Mouse (Mus musculus): Measurements from ENCODE around the gene Derl3. TPM values are rescaled to one million over a fixed set of nuclear protein-coding genes. Genes with fewer than 3 reads are reported as not detected.

Gene Derl3
- total and polyA plus RNA-seq, 3 experiments, result 13.1 to 36.6 (median 36.2) TPM

DNA sequence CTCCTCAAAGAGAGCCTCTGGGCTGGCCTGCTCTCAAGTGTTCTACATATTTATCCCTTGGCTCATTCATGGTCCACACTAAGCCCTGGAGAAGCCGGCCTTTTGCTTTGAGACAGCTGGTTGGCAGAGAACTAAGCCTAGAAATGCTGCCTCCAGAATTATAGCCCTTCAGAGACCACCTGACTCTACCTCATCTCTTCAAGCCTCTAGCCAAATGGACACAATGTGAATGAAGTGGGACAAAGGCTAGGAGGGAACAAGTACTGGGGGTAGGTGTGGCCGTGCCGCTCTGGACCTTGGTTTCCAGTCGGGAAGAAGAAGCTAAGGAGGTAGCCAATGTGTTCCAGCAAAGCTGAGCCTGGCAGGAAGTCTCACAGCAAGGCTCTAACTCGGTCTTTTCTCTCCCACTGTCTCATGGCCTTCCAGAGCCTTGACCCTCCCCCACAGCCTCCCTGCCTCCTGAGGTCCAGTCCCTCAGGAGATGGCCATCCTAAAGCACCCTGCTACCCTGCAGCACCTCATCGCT is 4.9 kb downstream of the Derl3 start:
- DNase-seq (ENCODE audit: extremely low read depth), result no peak
- Histone ChIP-seq H3K9ac (ENCODE audit: insufficient read depth, low read depth) (no peak overlapping the region), H3K9me3 (replicated peaks; ENCODE audit: low read length) (no peaks in the 10 kb centered on the region), H3K27ac (ENCODE audit: insufficient read depth, low read depth) (no peak overlapping the region; the same call in 1 of the 2 replicates), H3K79me2 (replicated peaks; ENCODE audit: control insufficient read depth, extremely low read depth, insufficient read depth, poor library complexity, severe bottlenecking) (no peaks in the 10 kb centered on the region; the same call in 1 of the 2 replicates), H3K36me3 (replicated peaks in 1 of 2; ENCODE audit: control insufficient read depth in 1 of 2, insufficient read depth in 1 of 2, low read length in 1 of 2) (peaks cover 35 to 89% of the 10 kb centered on the region in 2 experiments), H3K27me3 (replicated peaks) (no peaks in the 10 kb centered on the region), H3K4me2 (ENCODE audit: insufficient read depth, low read depth, poor library complexity, severe bottlenecking) (no peak overlapping the region), H3K4me3 (replicated peaks in 1 of 3; ENCODE audit: low read depth in 2 of 3, low read length in 2 of 3, poor library complexity in 1 of 3) (no peak overlapping the region), H3K4me1 (ENCODE audit: control insufficient read depth in 1 of 2, insufficient read depth in 2 of 2) (peaks cover 33 to 62% of the 10 kb centered on the region in 2 experiments)
- dilution Hi-C loops (cut with MboI; ENCODE audit: extremely low pct_ligation_motif_present, extremely low pct_unique_long_range_greater_than_20kb, low sequenced_read_pairs) (no loop called here), in situ Hi-C loops (cut with MboI; ENCODE audit: low pct_ligation_motif_present, low pct_unique_long_range_greater_than_20kb, low sequenced_read_pairs) (loop anchor here (5.0 kb wide), 1 partner anchor 39 kb away; the partner anchor contains the start of gene Mmp11)
- TF ChIP-seq GABPA (IDR thresholded peaks at IDR 0.05; ENCODE audit: insufficient replicate concordance, low read depth, low read length) (no peak), POLR2AphosphoS2 (IDR thresholded peaks at IDR 0.05; ENCODE audit: low read depth, low read length) (peak; percentile 32; the same call in 1 of the 2 replicates), TCF12 (IDR thresholded peaks at IDR 0.05; ENCODE audit: low read depth, low read length) (no peak), SMC3 (IDR thresholded peaks at IDR 0.05; ENCODE audit: low read depth, low read length) (no peak)

DNA sequence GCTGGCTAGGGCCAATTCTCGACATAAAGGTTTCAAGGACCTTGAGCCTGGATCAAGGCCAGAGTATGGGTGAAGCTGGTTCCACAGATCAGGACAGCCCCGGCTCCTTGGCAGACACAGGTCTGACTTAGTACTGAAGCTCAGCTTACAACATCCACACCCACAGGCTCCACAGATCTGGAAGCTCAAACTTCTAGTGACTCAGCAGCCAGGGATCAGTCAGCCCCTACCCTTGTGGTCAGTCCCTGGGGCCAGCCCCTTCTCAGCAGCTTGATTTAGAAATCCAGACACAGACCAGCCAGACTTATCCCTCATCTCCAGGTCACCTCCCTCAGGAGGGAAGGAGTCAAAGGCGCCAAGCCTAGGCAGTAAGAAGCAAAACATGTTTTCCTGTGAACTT is 5.6 kb downstream of the Derl3 start:
- in situ Hi-C loops (cut with MboI; ENCODE audit: low pct_ligation_motif_present, low pct_unique_long_range_greater_than_20kb, low sequenced_read_pairs), result loop anchor here (5.0 kb wide), 1 partner anchor 38 kb away; the partner anchor contains the start of gene Mmp11
- Histone ChIP-seq H3K9me3 (replicated peaks; ENCODE audit: low read length) (no peaks in the 10 kb centered on the region), H3K36me3 (replicated peaks in 1 of 2; ENCODE audit: control insufficient read depth in 1 of 2, insufficient read depth in 1 of 2, low read length in 1 of 2) (peaks cover 42 to 94% of the 10 kb centered on the region in 2 experiments)

DNA sequence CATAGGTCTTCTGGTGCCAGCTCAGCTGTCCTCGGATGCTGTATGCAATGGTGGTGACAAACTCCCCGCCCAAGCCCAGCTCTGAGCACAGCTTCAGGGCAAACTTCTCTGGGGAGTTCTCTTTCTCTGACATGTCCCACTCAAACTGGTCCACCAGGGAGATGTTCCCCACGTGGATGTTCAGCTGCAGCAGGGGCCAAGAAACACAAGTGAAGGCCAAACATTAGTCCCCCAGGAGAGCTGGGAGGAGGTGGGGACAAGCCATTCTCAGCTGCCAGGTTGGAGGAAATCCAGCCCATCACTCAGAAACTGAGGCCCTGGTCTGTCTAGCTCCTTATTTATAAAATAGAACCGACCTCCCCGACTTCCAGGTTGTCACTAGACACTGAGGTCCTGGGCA is 11.2 kb downstream of the Derl3 start:
- Histone ChIP-seq H3K4me3 (replicated peaks in 1 of 3; ENCODE audit: low read depth in 2 of 3, low read length in 2 of 3, poor library complexity in 1 of 3) (no peak overlapping the region), H3K9me3 (replicated peaks; ENCODE audit: low read length) (no peaks in the 10 kb centered on the region), H3K36me3 (replicated peaks in 1 of 2; ENCODE audit: control insufficient read depth in 1 of 2, insufficient read depth in 1 of 2, low read length in 1 of 2) (peaks cover 71 to 90% of the 10 kb centered on the region in 2 experiments), H3K79me2 (replicated peaks; ENCODE audit: control insufficient read depth, extremely low read depth, insufficient read depth, poor library complexity, severe bottlenecking) (no peaks in the 10 kb centered on the region; the same call in 1 of the 2 replicates), H3K9ac (ENCODE audit: insufficient read depth, low read depth) (no peak overlapping the region), H3K27me3 (replicated peaks) (no peaks in the 10 kb centered on the region), H3K4me2 (ENCODE audit: insufficient read depth, low read depth, poor library complexity, severe bottlenecking) (no peak overlapping the region), H3K4me1 (ENCODE audit: control insufficient read depth in 1 of 2, insufficient read depth in 2 of 2) (peaks cover 0 to 8% of the 10 kb centered on the region in 2 experiments; a peak in 1 of 4 replicates), H3K27ac (ENCODE audit: insufficient read depth, low read depth) (no peak overlapping the region)
- in situ Hi-C loops (cut with MboI; ENCODE audit: low pct_ligation_motif_present, low pct_unique_long_range_greater_than_20kb, low sequenced_read_pairs), result no loop called here
- TF ChIP-seq CHD2 (IDR thresholded peaks at IDR 0.05; ENCODE audit: low read length), result no peak
- no peak for TF ChIP-seq MEF2A (IDR thresholded peaks at IDR 0.05; ENCODE audit: borderline replicate concordance, low read depth, low read length)
- TF ChIP-seq SIN3A (IDR thresholded peaks at IDR 0.05; ENCODE audit: low read length), result no peak
- TF ChIP-seq SMC3 (IDR thresholded peaks at IDR 0.05; ENCODE audit: low read depth, low read length), result no peak
- TF ChIP-seq MAZ (IDR thresholded peaks at IDR 0.05; ENCODE audit: low read depth, low read length), result no peak
- no peak for TF ChIP-seq NRF1 (IDR thresholded peaks at IDR 0.05; ENCODE audit: low read depth, low read length)
- TF ChIP-seq MYC (IDR thresholded peaks at IDR 0.05; ENCODE audit: low read depth, low read length), result no peak
- TF ChIP-seq USF2 (conservative IDR thresholded peaks at IDR 0.05; ENCODE audit: low read depth, low read length), result no peak
- no peak for TF ChIP-seq JUND (conservative IDR thresholded peaks at IDR 0.05; ENCODE audit: low read depth, low read length)
- no peak for TF ChIP-seq MAX (IDR thresholded peaks at IDR 0.05; ENCODE audit: low read length)
- dilution Hi-C loops (cut with MboI; ENCODE audit: extremely low pct_ligation_motif_present, extremely low pct_unique_long_range_greater_than_20kb, low sequenced_read_pairs), result no loop called here
- DNase-seq (ENCODE audit: extremely low read depth), result no peak

More for the DNA sequence above, 5.6 kb downstream of the Derl3 start:
- dilution Hi-C loops (cut with MboI; ENCODE audit: extremely low pct_ligation_motif_present, extremely low pct_unique_long_range_greater_than_20kb, low sequenced_read_pairs), result no loop called here
- Histone ChIP-seq H3K9ac (ENCODE audit: insufficient read depth, low read depth) (no peak overlapping the region), H3K27ac (ENCODE audit: insufficient read depth, low read depth) (peak overlapping the region; percentile 16; the same call in 1 of the 2 replicates), H3K79me2 (replicated peaks; ENCODE audit: control insufficient read depth, extremely low read depth, insufficient read depth, poor library complexity, severe bottlenecking) (no peaks in the 10 kb centered on the region; the same call in 1 of the 2 replicates), H3K27me3 (replicated peaks) (no peaks in the 10 kb centered on the region), H3K4me3 (replicated peaks in 1 of 3; ENCODE audit: low read depth in 2 of 3, low read length in 2 of 3, poor library complexity in 1 of 3) (no peak overlapping the region), H3K4me1 (ENCODE audit: control insufficient read depth in 1 of 2, insufficient read depth in 2 of 2) (peaks cover 28 to 57% of the 10 kb centered on the region in 2 experiments), H3K4me2 (ENCODE audit: insufficient read depth, low read depth, poor library complexity, severe bottlenecking) (no peak overlapping the region)
- no peak for DNase-seq (ENCODE audit: extremely low read depth)
- TF ChIP-seq USF1 (IDR thresholded peaks at IDR 0.05; ENCODE audit: low read depth, low read length) (no peak), CHD2 (IDR thresholded peaks at IDR 0.05; ENCODE audit: low read length) (no peak), MAFK (IDR thresholded peaks at IDR 0.05; ENCODE audit: insufficient replicate concordance, low read length) (no peak), E2F4 (IDR thresholded peaks at IDR 0.05; ENCODE audit: insufficient replicate concordance, low read depth, low read length) (no peak), ZMIZ1 (IDR thresholded peaks at IDR 0.05; ENCODE audit: low read depth, low read length) (no peak), EP300 (IDR thresholded peaks at IDR 0.05; ENCODE audit: low read length) (no peak), SIN3A (IDR thresholded peaks at IDR 0.05; ENCODE audit: low read length) (no peak), UBTF (IDR thresholded peaks at IDR 0.05; ENCODE audit: low read depth, low read length) (no peak), ZNF384 (IDR thresholded peaks at IDR 0.05; ENCODE audit: low read depth, low read length) (no peak)

Measured in CH12.LX (cell line).